Comparison of ENCODE assay signal across 19 mouse cellular contexts in the genomic region with DNA sequence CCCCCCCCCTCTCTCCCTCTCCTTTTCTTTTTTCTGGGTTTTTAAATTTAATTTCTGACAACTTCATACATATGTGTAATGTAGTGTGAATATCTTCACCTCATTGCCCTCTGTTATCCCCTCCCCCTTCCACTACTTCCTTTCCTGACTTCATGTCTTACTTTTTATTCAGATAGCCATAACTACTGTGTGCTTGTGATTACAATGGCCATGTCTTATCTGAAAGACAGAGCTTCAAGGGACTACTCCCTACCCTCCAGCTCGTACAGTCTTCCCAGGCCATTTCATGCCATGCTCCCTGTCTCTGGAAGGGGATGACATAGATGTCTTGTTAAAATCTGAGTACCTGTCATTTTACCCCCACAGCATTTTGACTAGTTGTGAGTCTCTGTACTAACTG.
"Had no signal": no experiment of that assay in that cellular context is flagged by ENCODE, and none has a peak within 500 bp of the region (broad histone marks: within the 10 kb centered on the region; RNA-seq: fewer than 3 reads in every experiment).

No protein-coding gene starts in this region.

- H3K4me1 ChIP-seq: limb, embryonic 10.5 days; limb, embryonic 13.5 days; midbrain, embryonic 12.5 days had no signal

- H3K36me3 ChIP-seq: limb, embryonic 10.5 days; limb, embryonic 13.5 days; midbrain, embryonic 12.5 days; neural tube, embryonic 13.5 days had no signal

- ATAC-seq: intestine, postnatal 0 days; midbrain, embryonic 16.5 days had no signal

- H3K9ac ChIP-seq: limb, embryonic 13.5 days; midbrain, embryonic 12.5 days; neural tube, embryonic 13.5 days had no signal

- H3K27ac ChIP-seq: kidney, postnatal 0 days; left cerebral cortex, adult 2 months; limb, embryonic 10.5 days; limb, embryonic 13.5 days; midbrain, embryonic 12.5 days; neural tube, embryonic 13.5 days had no signal

- H3K9me3 ChIP-seq: limb, embryonic 10.5 days; limb, embryonic 13.5 days; midbrain, embryonic 12.5 days; neural tube, embryonic 13.5 days had no signal

- H3K4me3 ChIP-seq: left cerebral cortex, adult 2 months; limb, embryonic 10.5 days; limb, embryonic 13.5 days; midbrain, embryonic 12.5 days; myocyte; neural tube, embryonic 13.5 days had no signal

- DNase-seq: kidney, adult 2 months; kidney, postnatal 36 days; layer of hippocampus, postnatal 36 days; lung, adult 2 months; lung, postnatal 14 days; lung, postnatal 4 days; retina, postnatal 1 day; right cerebral cortex, postnatal 25 days; thymus, adult 18-20 months; thymus, postnatal 36 days had no signal

- H3K27me3 ChIP-seq: limb, embryonic 13.5 days; midbrain, embryonic 12.5 days; neural tube, embryonic 13.5 days had no signal

- H3K4me2 ChIP-seq: limb, embryonic 13.5 days; midbrain, embryonic 12.5 days; neural tube, embryonic 13.5 days had no signal
